Mouse (Mus musculus): ENCODE measurements at regions not wholly inside any gene's neighbourhood (a gene's known extent, or its start where the extent isn't known, plus 50 kb on each side); places are given as distances from the start of the nearest gene placed in this dataset.

DNA sequence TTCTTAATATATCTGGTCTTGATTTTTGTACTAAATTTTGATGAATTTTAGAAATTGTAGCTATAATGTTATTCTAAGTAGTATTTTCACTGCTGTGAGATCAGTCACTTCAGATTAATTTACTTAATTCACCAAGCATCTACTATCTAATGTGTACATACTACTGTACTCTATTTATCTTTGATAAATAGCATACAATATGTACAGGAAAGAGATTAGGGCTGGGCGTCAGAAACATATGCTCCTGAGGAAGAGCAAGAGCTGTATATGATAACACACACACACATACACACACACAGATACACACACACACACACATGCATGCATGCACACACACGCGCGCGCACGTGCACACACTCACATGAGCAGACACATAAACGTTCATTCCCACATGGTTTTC is 387.2 kb downstream of the Meis1 start:
- no peak for TF ChIP-seq POLR2A (IDR thresholded peaks at IDR 0.05; ENCODE audit: borderline replicate concordance, extremely low read depth, low read depth, low read length)
- TF ChIP-seq CTCF (IDR thresholded peaks at IDR 0.05; ENCODE audit: insufficient read depth, low read length), result no peak

All from lung, adult 2 months (tissue).